17 mouse cellular contexts compared by ENCODE assay signal in genomic region chr13:10199206-10199956, GRCm38 (mm10).
DNase-seq lines count a peak whose midpoint lies in the region.
"Had no signal": no experiment of that assay in that cellular context is flagged by ENCODE, and none has a peak within 500 bp of the region (broad histone marks: within the 10 kb centered on the region; RNA-seq: fewer than 3 reads in every experiment).

No protein-coding gene starts in this region.

- DNase-seq in frontal cortex, adult 2 months (ENCODE audit: extremely low spot score in 1 of 2, low spot score in 1 of 2): peak; percentile 18 to 45
- no peak for DNase-seq in frontal cortex, postnatal 10 days (ENCODE audit: low spot score in 2 of 2)
- peak; percentile 46 for DNase-seq in left cerebral cortex, adult 11 months (ENCODE audit: low spot score)
- DNase-seq in left cerebral cortex, adult 8-10 months (ENCODE audit: low spot score in 2 of 2): no peak
- DNase-seq in right cerebral cortex, adult 2 months (ENCODE audit: low spot score in 2 of 2): peak; percentile 13 to 22
- DNase-seq in right cerebral cortex, postnatal 25 days: no peak
- DNase-seq in telencephalon, adult 2 months (ENCODE audit: low read depth, low spot score): peak; percentile 66
- DNase-seq in adrenal gland, postnatal 4 days (ENCODE audit: low spot score in 2 of 2): no peak
- DNase-seq: adrenal gland, adult 2 months; adrenal gland, postnatal 14 days; cerebellum, adult 2 months; cerebellum, adult 9-11 months; cerebellum, postnatal 25 days; embryo, embryonic 11 days; gastrocnemius, adult 2 months; gastrocnemius, postnatal 14 days; heart, adult 11 months had no signal

Comparison
In these comparisons a context has a peak if more than half of its experiments do, and no peak if none do; other contexts are left out.
1. DNase-seq: peak in frontal cortex, adult 2 months (2 of 2), left cerebral cortex, adult 11 months (single experiment), right cerebral cortex, adult 2 months (2 of 2) and telencephalon, adult 2 months (single experiment); none in frontal cortex, postnatal 10 days (0 of 2), left cerebral cortex, adult 8-10 months (0 of 2), right cerebral cortex, postnatal 25 days (single experiment) and adrenal gland, postnatal 4 days (0 of 2).